Mouse (Mus musculus): ENCODE data around the gene S100a10. TPM values are rescaled to one million over a fixed set of nuclear protein-coding genes. Genes with fewer than 3 reads are reported as not detected.

Gene S100a10
- total and polyA plus RNA-seq, 2 experiments from 2014 or later = 91.5 to 198 TPM

DNA sequence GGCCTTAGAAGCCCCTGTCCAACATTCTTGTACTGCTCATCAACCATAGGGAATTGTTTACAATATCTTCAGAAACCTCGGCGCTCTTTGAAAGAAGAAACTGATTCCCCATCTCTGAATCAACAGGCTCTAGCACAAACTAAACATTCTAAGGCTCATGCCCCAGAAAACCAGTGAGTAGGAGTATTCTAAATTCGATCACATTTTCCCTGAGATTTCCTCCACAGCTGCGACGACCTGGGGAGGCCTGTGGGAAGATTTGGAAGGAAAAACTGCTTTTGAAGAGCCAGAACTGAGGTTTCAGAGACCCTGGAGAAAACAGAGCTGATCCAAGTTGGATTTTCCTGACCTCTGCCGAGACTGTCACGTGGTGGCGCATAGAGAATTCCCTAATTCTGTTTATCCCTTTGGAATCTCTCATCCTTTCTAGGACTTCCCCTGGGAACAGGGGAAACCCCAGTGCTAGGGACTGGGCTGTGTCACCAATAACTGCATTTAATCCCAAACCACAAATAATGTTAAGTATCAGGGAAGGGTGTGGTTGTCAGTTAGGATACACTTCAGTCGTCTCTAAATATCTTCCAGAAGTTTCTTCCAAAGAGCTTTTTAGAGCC, 1.0 kb upstream of the S100a10 start:
- Histone ChIP-seq H3K27ac (no peak overlapping the region), H3K4me1 (ENCODE audit: insufficient read depth, low read length) (peaks cover 7% of the 10 kb centered on the region; the same call in 1 of the 2 replicates), H3K4me2 (ENCODE audit: low read depth, low read length) (peak overlapping the region; percentile 97), H3K9me3 (ENCODE audit: low read length) (no peaks in the 10 kb centered on the region), H3K27me3 (ENCODE audit: insufficient read depth, low read length) (peaks cover 6% of the 10 kb centered on the region; the same call in 1 of the 2 replicates), H3K9ac (replicated peaks; ENCODE audit: low read length) (no peak overlapping the region), H3K4me3 (ENCODE audit: low read length) (no peak overlapping the region), H3K36me3 (ENCODE audit: insufficient read depth, low read length) (no peaks in the 10 kb centered on the region)
- DNase-seq (ENCODE audit: low spot score) (no peak), ATAC-seq (no peak)
- no peak for TF ChIP-seq CTCF (IDR thresholded peaks at IDR 0.05; ENCODE audit: low read depth)
- WGBS = 65% methylated on average over 9 of the region's 9 CpGs

DNA sequence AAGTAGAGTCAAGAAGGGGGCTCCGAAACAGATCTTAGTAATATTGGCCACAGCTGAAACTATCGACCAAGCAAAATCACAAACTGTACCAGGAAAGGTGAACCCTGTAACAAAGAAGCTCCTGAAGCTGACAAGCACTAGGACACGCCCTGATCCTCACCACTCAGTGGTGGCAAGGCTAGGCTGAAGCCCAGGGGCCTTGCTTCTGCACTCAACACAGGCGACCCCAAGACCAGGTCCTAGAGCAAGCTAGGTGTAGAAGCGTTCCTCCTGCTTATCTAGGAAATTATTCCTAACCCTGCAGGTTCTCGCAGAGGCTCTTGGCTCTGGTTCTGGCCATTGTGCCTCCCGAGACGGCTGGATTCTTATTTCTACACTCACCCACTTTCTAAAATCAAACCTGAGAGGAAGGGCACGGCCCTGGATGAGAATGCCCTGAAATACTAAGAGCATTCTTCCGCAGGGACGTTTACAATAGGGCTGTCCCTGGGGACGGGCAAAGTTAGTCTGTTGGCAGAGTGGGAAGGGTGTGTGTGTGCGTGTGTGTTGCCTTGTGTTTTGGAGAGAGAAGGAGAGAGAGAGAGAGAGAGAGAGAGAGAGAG, 400 bp upstream of the S100a10 start:
- H3K4me1 ChIP-seq (ENCODE audit: insufficient read depth, low read length) = peaks cover 7% of the 10 kb centered on the region; the same call in 1 of the 2 replicates
- H3K4me3 ChIP-seq (ENCODE audit: low read length) = peak overlapping the region; percentile 53
- no peak for TF ChIP-seq CTCF (IDR thresholded peaks at IDR 0.05; ENCODE audit: low read depth)
- H3K27me3 ChIP-seq (ENCODE audit: insufficient read depth, low read length) = peaks cover 6% of the 10 kb centered on the region; the same call in 1 of the 2 replicates
- no peak overlapping the region for H3K27ac ChIP-seq
- peak; percentile 39 for DNase-seq (ENCODE audit: low spot score)
- ATAC-seq = peak; percentile 16; the same call in 1 of the 2 replicates
- H3K9ac ChIP-seq (replicated peaks; ENCODE audit: low read length) = peak overlapping the region; percentile 66
- H3K4me2 ChIP-seq (ENCODE audit: low read depth, low read length) = peak overlapping the region; percentile 97
- no peaks in the 10 kb centered on the region for H3K9me3 ChIP-seq (ENCODE audit: low read length)
- 18% methylated on average over 12 of the region's 13 CpGs for WGBS
- no peaks in the 10 kb centered on the region for H3K36me3 ChIP-seq (ENCODE audit: insufficient read depth, low read length)

DNA sequence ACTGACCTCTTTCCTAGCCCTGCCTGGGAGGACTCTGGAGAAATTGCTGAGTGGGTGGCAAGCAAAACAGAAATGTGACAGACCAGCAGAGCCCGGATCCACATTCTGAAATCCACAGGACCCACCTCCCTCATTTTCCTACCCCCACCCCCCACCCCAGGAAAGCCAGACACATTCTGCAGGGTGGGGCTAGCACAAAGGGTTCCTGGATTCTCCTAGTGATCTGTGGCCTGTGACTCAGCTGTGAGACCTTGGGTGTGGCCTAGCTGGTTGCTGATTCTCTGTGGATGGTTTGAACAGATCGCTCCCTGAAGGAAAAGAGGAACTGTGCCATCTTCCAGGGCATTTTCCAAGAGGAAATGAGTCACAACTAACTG, 986 bp downstream of the S100a10 start:
- no peak overlapping the region; the same call in 1 of the 2 replicates for H3K9ac ChIP-seq (replicated peaks; ENCODE audit: low read length)
- peak overlapping the region; percentile 53 for H3K4me3 ChIP-seq (ENCODE audit: low read length)
- H3K4me1 ChIP-seq (ENCODE audit: insufficient read depth, low read length) = peaks cover 7% of the 10 kb centered on the region; the same call in 1 of the 2 replicates
- H3K4me2 ChIP-seq (ENCODE audit: low read depth, low read length) = peak overlapping the region; percentile 97
- DNase-seq (ENCODE audit: low spot score) (peak; percentile 15), ATAC-seq (peak; percentile 55)
- H3K36me3 ChIP-seq (ENCODE audit: insufficient read depth, low read length) = no peaks in the 10 kb centered on the region
- no peaks in the 10 kb centered on the region for H3K9me3 ChIP-seq (ENCODE audit: low read length)
- H3K27ac ChIP-seq = peak overlapping the region; percentile 75
- 34% methylated on average over 2 of the region's 2 CpGs for WGBS
- peaks cover 6% of the 10 kb centered on the region; the same call in 1 of the 2 replicates for H3K27me3 ChIP-seq (ENCODE audit: insufficient read depth, low read length)
- TF ChIP-seq CTCF (IDR thresholded peaks at IDR 0.05; ENCODE audit: low read depth) = no peak

DNA sequence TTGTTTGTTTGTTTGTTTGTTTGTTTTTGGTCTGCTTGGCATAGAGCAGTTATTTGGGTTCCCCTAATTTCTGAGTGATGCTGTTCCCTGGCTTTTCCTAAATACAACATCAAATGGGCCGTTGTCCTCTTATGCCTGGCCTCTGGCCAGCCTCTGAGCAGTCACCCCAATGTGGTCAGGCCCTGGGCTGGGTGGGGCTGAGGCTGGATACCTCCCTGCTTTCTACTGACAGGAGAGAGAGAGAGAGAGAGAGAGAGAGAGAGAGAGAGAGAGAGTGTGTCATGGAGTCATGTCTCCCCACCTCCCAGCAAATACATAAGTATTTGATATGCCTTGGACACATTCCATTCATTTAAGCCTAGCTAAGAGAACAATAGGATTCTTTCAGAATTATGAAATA, 1.7 kb downstream of the S100a10 start:
- Histone ChIP-seq H3K27ac (no peak overlapping the region), H3K9ac (replicated peaks; ENCODE audit: low read length) (no peak overlapping the region), H3K9me3 (ENCODE audit: low read length) (no peaks in the 10 kb centered on the region), H3K4me2 (ENCODE audit: low read depth, low read length) (peak overlapping the region; percentile 97), H3K4me3 (ENCODE audit: low read length) (no peak overlapping the region), H3K4me1 (ENCODE audit: insufficient read depth, low read length) (peaks cover 7% of the 10 kb centered on the region; the same call in 1 of the 2 replicates), H3K36me3 (ENCODE audit: insufficient read depth, low read length) (no peaks in the 10 kb centered on the region), H3K27me3 (ENCODE audit: insufficient read depth, low read length) (peaks cover 6% of the 10 kb centered on the region; the same call in 1 of the 2 replicates)
- DNase-seq (ENCODE audit: low spot score) (no peak), ATAC-seq (no peak)
- WGBS = 41% methylated on average over 1 of the region's 1 CpGs
- no peak for TF ChIP-seq CTCF (IDR thresholded peaks at IDR 0.05; ENCODE audit: low read depth)

DNA sequence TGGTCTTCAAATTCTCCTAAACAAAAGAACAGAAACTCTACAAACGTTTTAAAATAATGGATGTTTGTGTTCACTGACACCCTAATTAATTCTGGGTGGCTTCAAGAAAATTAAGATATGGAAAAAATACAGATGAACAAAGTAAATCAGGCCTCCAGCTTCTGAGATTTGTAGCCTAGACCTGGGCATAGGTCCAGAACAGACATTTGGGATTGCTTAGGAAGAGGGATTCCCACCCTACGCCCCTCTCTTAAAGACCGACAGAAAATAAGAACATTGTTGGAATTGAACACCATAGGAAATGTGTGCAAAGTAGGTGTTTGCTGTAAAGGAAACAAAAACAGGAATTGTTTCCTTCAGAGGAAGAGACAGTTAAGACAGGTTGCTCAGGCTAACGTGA, 2.6 kb downstream of the S100a10 start:
- H3K27ac ChIP-seq = no peak overlapping the region
- no peaks in the 10 kb centered on the region for H3K36me3 ChIP-seq (ENCODE audit: insufficient read depth, low read length)
- peaks cover 7% of the 10 kb centered on the region; the same call in 1 of the 2 replicates for H3K4me1 ChIP-seq (ENCODE audit: insufficient read depth, low read length)
- DNase-seq (ENCODE audit: low spot score) = no peak
- no peak overlapping the region for H3K9ac ChIP-seq (replicated peaks; ENCODE audit: low read length)
- H3K4me3 ChIP-seq (ENCODE audit: low read length) = no peak overlapping the region
- TF ChIP-seq CTCF (IDR thresholded peaks at IDR 0.05; ENCODE audit: low read depth) = no peak
- 51% methylated on average over 4 of the region's 4 CpGs for WGBS
- peaks cover 6% of the 10 kb centered on the region; the same call in 1 of the 2 replicates for H3K27me3 ChIP-seq (ENCODE audit: insufficient read depth, low read length)
- no peak overlapping the region for H3K4me2 ChIP-seq (ENCODE audit: low read depth, low read length)
- ATAC-seq = no peak
- no peaks in the 10 kb centered on the region for H3K9me3 ChIP-seq (ENCODE audit: low read length)

DNA sequence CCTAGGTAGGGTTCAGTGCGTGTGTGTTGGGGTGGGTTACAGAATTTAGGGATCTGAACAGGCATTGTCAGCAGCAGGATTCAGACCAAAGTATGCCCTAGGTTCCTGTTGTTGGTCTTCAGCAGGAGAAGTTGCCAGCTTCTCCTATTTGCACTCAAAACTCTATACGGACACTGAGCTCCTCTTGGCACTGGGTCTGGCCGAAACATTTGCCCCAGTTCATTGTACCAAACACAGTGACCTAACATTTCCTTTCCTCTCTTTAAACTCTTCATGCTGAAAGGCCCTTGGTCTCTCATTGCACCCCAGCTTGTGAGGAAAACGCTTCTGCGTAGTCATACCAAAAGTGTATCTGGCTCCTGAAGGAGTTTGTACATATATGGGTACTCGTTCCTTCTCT, 5.1 kb downstream of the S100a10 start:
- Histone ChIP-seq H3K4me1 (ENCODE audit: insufficient read depth, low read length) (0 out of 2 replicates have a peak, but pooled peaks cover 2% of the 10 kb centered on the region), H3K27me3 (ENCODE audit: insufficient read depth, low read length) (no peaks in the 10 kb centered on the region), H3K9me3 (ENCODE audit: low read length) (no peaks in the 10 kb centered on the region), H3K27ac (no peak overlapping the region), H3K4me2 (ENCODE audit: low read depth, low read length) (no peak overlapping the region), H3K4me3 (ENCODE audit: low read length) (no peak overlapping the region), H3K36me3 (ENCODE audit: insufficient read depth, low read length) (no peaks in the 10 kb centered on the region; the same call in 1 of the 2 replicates), H3K9ac (replicated peaks; ENCODE audit: low read length) (no peak overlapping the region)
- ATAC-seq = no peak
- 88% methylated on average over 6 of the region's 6 CpGs for WGBS
- TF ChIP-seq CTCF (IDR thresholded peaks at IDR 0.05; ENCODE audit: low read depth) = no peak
- no peak for DNase-seq (ENCODE audit: low spot score)

DNA sequence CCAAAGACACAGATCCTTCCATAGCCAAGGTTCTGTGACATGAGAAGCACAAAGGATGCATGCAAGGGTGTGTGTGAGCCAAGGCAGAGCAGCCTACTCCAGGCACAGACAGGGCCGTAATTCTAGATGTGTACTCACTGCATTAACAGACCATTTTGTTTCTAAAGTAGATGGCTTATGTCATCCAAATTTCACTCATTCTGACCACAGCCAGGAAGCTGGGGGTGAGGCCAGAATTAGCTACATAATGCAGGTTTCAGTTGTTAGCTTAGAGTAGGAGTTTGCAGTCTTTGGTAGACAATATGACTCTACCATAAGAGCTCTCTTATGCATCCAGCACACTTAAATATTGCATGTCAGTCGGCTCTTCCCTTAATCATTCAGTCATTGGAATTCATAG, 7.5 kb downstream of the S100a10 start:
- Histone ChIP-seq H3K27ac (no peak overlapping the region), H3K9ac (replicated peaks; ENCODE audit: low read length) (no peak overlapping the region), H3K4me2 (ENCODE audit: low read depth, low read length) (no peak overlapping the region), H3K27me3 (ENCODE audit: insufficient read depth, low read length) (no peaks in the 10 kb centered on the region), H3K9me3 (ENCODE audit: low read length) (no peaks in the 10 kb centered on the region), H3K4me3 (ENCODE audit: low read length) (no peak overlapping the region), H3K36me3 (ENCODE audit: insufficient read depth, low read length) (no peaks in the 10 kb centered on the region; the same call in 1 of the 2 replicates), H3K4me1 (ENCODE audit: insufficient read depth, low read length) (no peaks in the 10 kb centered on the region)
- DNase-seq (ENCODE audit: low spot score) (no peak), ATAC-seq (no peak)
- TF ChIP-seq CTCF (IDR thresholded peaks at IDR 0.05; ENCODE audit: low read depth) = no peak
- 88% methylated on average over 2 of the region's 2 CpGs for WGBS
